Mouse (Mus musculus) E14TG2a.4 (cell line): ENCODE results near the gene Cfap97.

ENCODE experiments used
- CTCF ChIP-seq: conservative IDR thresholded peaks from 2 replicates; pipeline ENCODE4 v1.5.1; 2014; ENCODE audit warnings: low read length
- NANOG ChIP-seq: IDR thresholded peaks from 2 replicates; pipeline ENCODE4 v1.6.1; 2014; ENCODE audit warnings: borderline replicate concordance, low read length, mixed read lengths

DNA sequence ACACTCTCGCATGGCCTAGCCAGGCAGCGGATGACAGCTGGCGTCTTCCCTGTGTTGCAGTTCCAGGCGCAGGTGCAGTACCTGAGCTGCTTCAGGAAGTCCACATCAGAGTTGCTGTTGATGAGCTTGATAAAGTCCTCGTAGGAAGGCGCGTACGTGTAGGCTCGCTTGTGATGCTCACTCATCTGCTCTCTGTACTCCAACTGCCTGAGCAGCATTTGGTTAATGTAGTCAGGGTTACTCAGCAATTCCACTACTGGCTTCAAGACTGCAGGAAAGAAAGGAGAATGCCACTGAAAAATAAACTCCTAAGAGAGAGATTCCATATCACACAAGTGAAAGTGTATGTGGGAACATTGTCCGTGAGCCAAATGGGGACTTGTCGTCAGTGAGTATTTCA lies 48.1 kb upstream of the Cfap97 start:
- TF ChIP-seq CTCF (no peak), NANOG (no peak)
